Mouse (Mus musculus): ENCODE measurements at regions not wholly inside any gene's neighbourhood (a gene's known extent, or its start where the extent isn't known, plus 50 kb on each side); places are given as distances from the start of the nearest gene placed in this dataset.

- DNase-seq (ENCODE audit: low read depth, low spot score): no peak
Observed at GRCm38 (mm10) chr1:151088535-151089125, 93.7 kb upstream of the Gm47985 start.

GRCm38 (mm10) chr1:151092035-151092434 is 90.3 kb upstream of the Gm47985 start:
- no peak for DNase-seq (ENCODE audit: low read depth, low spot score)

GRCm38 (mm10) chr1:151095344-151096050 is 86.8 kb upstream of the Gm47985 start:
- DNase-seq (ENCODE audit: low read depth, low spot score): no peak

- no peak for DNase-seq (ENCODE audit: low read depth, low spot score)
Observed at GRCm38 (mm10) chr1:151096079-151096478, 86.3 kb upstream of the Gm47985 start.

GRCm38 (mm10) chr1:151097506-151097905 is 84.8 kb upstream of the Gm47985 start:
- no peak for DNase-seq (ENCODE audit: low read depth, low spot score)

GRCm38 (mm10) chr1:151098763-151099162 is 83.6 kb upstream of the Gm47985 start:
- no peak for DNase-seq (ENCODE audit: low read depth, low spot score)

GRCm38 (mm10) chr1:151100565-151101483 is 81.5 kb upstream of the Gm47985 start:
- no peak for DNase-seq (ENCODE audit: low read depth, low spot score)

GRCm38 (mm10) chr1:151101516-151101915 is 80.8 kb upstream of the Gm47985 start:
- no peak for DNase-seq (ENCODE audit: low read depth, low spot score)

- DNase-seq (ENCODE audit: low read depth, low spot score): no peak
Observed at GRCm38 (mm10) chr1:151102061-151102460, 80.3 kb upstream of the Gm47985 start.

- DNase-seq (ENCODE audit: low read depth, low spot score): peak; percentile 21
Observed at GRCm38 (mm10) chr1:151102646-151103391, 79.5 kb upstream of the Gm47985 start.

- no peak for DNase-seq (ENCODE audit: low read depth, low spot score)
Observed at GRCm38 (mm10) chr1:151103522-151104037, 78.8 kb upstream of the Gm47985 start.

- DNase-seq (ENCODE audit: low read depth, low spot score): no peak
Observed at GRCm38 (mm10) chr1:151104346-151104745, 78.0 kb upstream of the Gm47985 start.

- no peak for DNase-seq (ENCODE audit: low read depth, low spot score)
Observed at GRCm38 (mm10) chr1:151104806-151105205, 77.5 kb upstream of the Gm47985 start.

GRCm38 (mm10) chr1:151105251-151105650 is 77.1 kb upstream of the Gm47985 start:
- no peak for DNase-seq (ENCODE audit: low read depth, low spot score)

- no peak for DNase-seq (ENCODE audit: low read depth, low spot score)
Observed at GRCm38 (mm10) chr1:151107401-151107800, 74.9 kb upstream of the Gm47985 start.

GRCm38 (mm10) chr1:151109333-151109732 is 73.0 kb upstream of the Gm47985 start:
- no peak for DNase-seq (ENCODE audit: low read depth, low spot score)

GRCm38 (mm10) chr1:151110412-151110811 is 71.9 kb upstream of the Gm47985 start:
- DNase-seq (ENCODE audit: low read depth, low spot score): no peak

GRCm38 (mm10) chr1:151111683-151112082 is 70.7 kb upstream of the Gm47985 start:
- DNase-seq (ENCODE audit: low read depth, low spot score): no peak

GRCm38 (mm10) chr1:151112390-151112789 is 69.9 kb upstream of the Gm47985 start:
- no peak for DNase-seq (ENCODE audit: low read depth, low spot score)

GRCm38 (mm10) chr1:151113199-151113598 is 69.1 kb upstream of the Gm47985 start:
- DNase-seq (ENCODE audit: low read depth, low spot score): no peak

GRCm38 (mm10) chr1:151118530-151118929 is 63.8 kb upstream of the Gm47985 start:
- DNase-seq (ENCODE audit: low read depth, low spot score): no peak

All from 3T3-L1 (cell line).